In genomic region chr19:55700569-55701282, GRCm38 (mm10) we compare ENCODE assay signal across 8 mouse cellular contexts. TPM values are rescaled to one million over a fixed set of nuclear protein-coding genes. Genes with fewer than 3 reads are reported as not detected.
DNase-seq lines count a peak whose midpoint lies in the region; ATAC-seq and TF ChIP-seq lines count a peak whose summit lies in the region.

No protein-coding gene starts in this region.

- peak overlapping the region; percentile 51 for H3K4me2 ChIP-seq in heart, embryonic 12.5 days
- peak overlapping the region; percentile 30 for H3K4me2 ChIP-seq in kidney, postnatal 0 days (ENCODE audit: low read length)

- H3K4me3 ChIP-seq in heart, embryonic 12.5 days = no peak overlapping the region
- H3K4me3 ChIP-seq in kidney, postnatal 0 days (replicated peaks; ENCODE audit: low read depth, low read length) = no peak overlapping the region

- H3K9ac ChIP-seq in heart, embryonic 12.5 days = no peak overlapping the region; the same call in 1 of the 2 replicates
- H3K9ac ChIP-seq in kidney, postnatal 0 days (ENCODE audit: low read depth, low read length) = no peak overlapping the region

- WGBS in heart, embryonic 12.5 days = 20% methylated on average over 11 of the region's 11 CpGs
- WGBS in kidney, postnatal 0 days = 19% methylated on average over 11 of the region's 11 CpGs

- H3K36me3 ChIP-seq in heart, embryonic 12.5 days = no peaks in the 10 kb centered on the region
- H3K36me3 ChIP-seq in kidney, postnatal 0 days (ENCODE audit: insufficient read depth, low read length) = no peaks in the 10 kb centered on the region

- DNase-seq in 416B (ENCODE audit: low read depth) = peak; percentile 27
- DNase-seq in kidney, postnatal 0 days (ENCODE audit: low spot score) = peak; percentile 50
- DNase-seq in lung, postnatal 10 days = peak; percentile 15
- DNase-seq in cerebellum, adult 9-10 months = no peak
- DNase-seq in thymus, postnatal 25 days = no peak
- DNase-seq in frontal cortex, adult 2 months (ENCODE audit: extremely low spot score in 1 of 2, low spot score in 1 of 2) = no peak
- no peak for DNase-seq in layer of hippocampus, adult 18-20 months (ENCODE audit: low spot score in 2 of 2)

- H3K27me3 ChIP-seq in heart, embryonic 12.5 days (replicated peaks) = 0 out of 2 replicates have a peak, but pooled peaks cover 12% of the 10 kb centered on the region
- no peaks in the 10 kb centered on the region for H3K27me3 ChIP-seq in kidney, postnatal 0 days (ENCODE audit: insufficient read depth, low read length)

- peaks cover 13% of the 10 kb centered on the region for H3K4me1 ChIP-seq in heart, embryonic 12.5 days (replicated peaks)
- H3K4me1 ChIP-seq in kidney, postnatal 0 days (replicated peaks; ENCODE audit: insufficient read depth, low read length) = peaks cover 8% of the 10 kb centered on the region

- TF ChIP-seq CTCF in kidney, postnatal 0 days (IDR thresholded peaks at IDR 0.05; ENCODE audit: low read depth) = no peak

- 0 out of 2 replicates have a peak, but pooled peaks have one; percentile 18 for ATAC-seq in heart, embryonic 12.5 days (ENCODE audit: insufficient number of reproducible peaks, low FRiP score)
- ATAC-seq in kidney, postnatal 0 days (replicated peaks; ENCODE audit: low FRiP score, low read depth) = no peak; the same call in 1 of the 2 replicates

- no peak overlapping the region for H3K27ac ChIP-seq in heart, embryonic 12.5 days (ENCODE audit: poor library complexity, severe bottlenecking)
- peak overlapping the region; percentile 81 for H3K27ac ChIP-seq in kidney, postnatal 0 days

- H3K9me3 ChIP-seq in heart, embryonic 12.5 days (replicated peaks) = no peaks in the 10 kb centered on the region
- no peaks in the 10 kb centered on the region for H3K9me3 ChIP-seq in kidney, postnatal 0 days (replicated peaks; ENCODE audit: low read length)

RNA-seq across cellular contexts. Expression of gene Tcf7l2, which starts 40.9 kb away (rescaled TPM):
- 59.7 and 64.7 TPM in 2 replicates for polyA plus RNA-seq in heart, embryonic 12.5 days (2016; fragmentation: Nextera tagmentation; extraction: Ambion mirVana)
- polyA plus RNA-seq in kidney, postnatal 0 days (2015; fragmentation: Nextera tagmentation; extraction: Ambion mirVana) = 53.4 and 55.1 TPM in 2 replicates
- polyA plus RNA-seq in frontal cortex, adult 2 months (2012; rRNA removed) = 7.3 and 7.9 TPM in 2 replicates
- total RNA-seq in layer of hippocampus, adult 18-20 months (2021) = 10 to 100 TPM; 10.5 to 13.1 TPM

Comparison
In these comparisons a context has a peak if more than half of its experiments do, and no peak if none do; other contexts are left out.
1. DNase-seq: peak in 416B (single experiment), kidney, postnatal 0 days (single experiment) and lung, postnatal 10 days (single experiment); none in cerebellum, adult 9-10 months (single experiment), thymus, postnatal 25 days (single experiment), frontal cortex, adult 2 months (0 of 2) and layer of hippocampus, adult 18-20 months (0 of 2).